Mouse (Mus musculus) large intestine, adult 2 months (tissue): ENCODE results near the gene Flt3l. TPM values are rescaled to one million over a fixed set of nuclear protein-coding genes. Genes with fewer than 3 reads are reported as not detected.
"Not testable (repeated sequence)": the region's sequence is repeated elsewhere in the genome, so short reads cannot be mapped to it uniquely, and the experiment has no call there.

Experiments
- DNase-seq: peaks from one replicate; pipeline ENCODE4 v3.0.0-alpha.2; 2012; ENCODE audit warnings: low read depth, low spot score
- WGBS: fragments of 180-500 bp; shearing (Covaris S2); methylation state at CpG from one replicate; pipeline ENCODE4 v1.1.7; 2018; 5-methylcytosine and 5-hydroxymethylcytosine counted together
- polyA plus RNA-seq: library from polyadenylated mRNA; depleted of rRNA; stranded (reverse); fragments of >200 nt; gene quantifications from 2 replicates; pipeline ENCODE4 v1.2.3, GENCODE M21; 2012

Gene Flt3l
- polyA plus RNA-seq, 1 experiment, result 30.5 TPM

GRCm38 (mm10) chr7:45106441-45106840 lies 29.8 kb downstream of the Flt3l start:
- no peak for DNase-seq
- 84% methylated on average over 6 of the region's 6 CpGs for WGBS

GRCm38 (mm10) chr7:45105491-45105890 lies 30.7 kb downstream of the Flt3l start:
- 27% methylated on average over 8 of the region's 8 CpGs for WGBS
- DNase-seq, result no peak

- 78% methylated on average over 5 of the region's 5 CpGs for WGBS
- no peak for DNase-seq
Observed at GRCm38 (mm10) chr7:45104941-45105340, 31.3 kb downstream of the Flt3l start.

GRCm38 (mm10) chr7:45103652-45104180 lies 32.5 kb downstream of the Flt3l start, which contains the start of gene Fcgrt:
Fcgrt (minus strand) TSS chr7:45103851.
- 6% methylated on average over 7 of the region's 7 CpGs for WGBS
- peak; percentile 90 for DNase-seq

- no peak for DNase-seq
- WGBS, result 16% methylated on average over 9 of the region's 9 CpGs
Observed at GRCm38 (mm10) chr7:45102940-45103585, 33.2 kb downstream of the Flt3l start.

- DNase-seq, result no peak
- 39% methylated on average over 11 of the region's 11 CpGs for WGBS
Observed at GRCm38 (mm10) chr7:45102441-45102840, 33.8 kb downstream of the Flt3l start.

GRCm38 (mm10) chr7:45100046-45100445 lies 36.2 kb downstream of the Flt3l start:
- DNase-seq, result no peak
- WGBS, result 91% methylated on average over 6 of the region's 6 CpGs

GRCm38 (mm10) chr7:45098541-45099240 lies 37.5 kb downstream of the Flt3l start:
- DNase-seq, result no peak
- WGBS, result 89% methylated on average over 8 of the region's 8 CpGs

- no peak for DNase-seq
- 58% methylated on average over 6 of the region's 6 CpGs for WGBS
Observed at GRCm38 (mm10) chr7:45097479-45097878, 38.8 kb downstream of the Flt3l start.

GRCm38 (mm10) chr7:45095965-45096364 lies 40.3 kb downstream of the Flt3l start:
- not testable (repeated sequence) for DNase-seq
- 97% methylated on average over 14 of the region's 14 CpGs for WGBS

GRCm38 (mm10) chr7:45095367-45095766 lies 40.9 kb downstream of the Flt3l start:
- no peak for DNase-seq
- WGBS, result 75% methylated on average over 6 of the region's 6 CpGs

- DNase-seq, result no peak
- 63% methylated on average over 7 of the region's 7 CpGs for WGBS
Observed at GRCm38 (mm10) chr7:45094121-45094520, 42.1 kb downstream of the Flt3l start.

- DNase-seq, result no peak
- WGBS, result 40% methylated on average over 18 of the region's 18 CpGs
Observed at GRCm38 (mm10) chr7:45093516-45093905, 42.7 kb downstream of the Flt3l start.

GRCm38 (mm10) chr7:45092828-45093515 lies 43.3 kb downstream of the Flt3l start:
- 68% methylated on average over 12 of the region's 12 CpGs for WGBS
- no peak for DNase-seq

- DNase-seq, result no peak
Observed at GRCm38 (mm10) chr7:45092048-45092447, 44.2 kb downstream of the Flt3l start, which contains the start of gene Rcn3. Rcn3 (minus strand) TSS chr7:45092221.

GRCm38 (mm10) chr7:45091001-45091990 lies 44.9 kb downstream of the Flt3l start:
- WGBS, result 28% methylated on average over 35 of the region's 35 CpGs
- no peak for DNase-seq

More at GRCm38 (mm10) chr7:45092048-45092447, 44.2 kb downstream of the Flt3l start, which contains the start of gene Rcn3:
- WGBS, result 4% methylated on average over 16 of the region's 16 CpGs

GRCm38 (mm10) chr7:45090251-45090977 lies 45.8 kb downstream of the Flt3l start:
- DNase-seq, result no peak
- WGBS, result 72% methylated on average over 13 of the region's 13 CpGs

- WGBS, result 88% methylated on average over 17 of the region's 17 CpGs
- no peak for DNase-seq
Observed at GRCm38 (mm10) chr7:45088597-45088996, 47.6 kb downstream of the Flt3l start.
